Mouse (Mus musculus) neural tube, embryonic 12.5 days (tissue): ENCODE results near the gene Cnep1r1. TPM values are rescaled to one million over a fixed set of nuclear protein-coding genes. Genes with fewer than 3 reads are reported as not detected.

ENCODE experiments used
- ATAC-seq: fragments of 200-750 bp; cut with Nextera tagmentation; 2 replicates; pipeline ENCODE4 v1.8.0; 2017; ENCODE audit warnings: low read depth, mild to moderate bottlenecking, moderate TSS enrichment, moderate library complexity; ENCODE audit not compliant: low FRiP score
- H3K27ac ChIP-seq: fragments of 300-500 bp; sonication (generic); 2 replicates; pipeline ENCODE4 v1.5.1; 2016
- H3K27me3 ChIP-seq: fragments of 300-500 bp; sonication (generic); replicated peaks from 2 replicates; pipeline ENCODE4 v1.6.1; 2016; ENCODE audit warnings: mild to moderate bottlenecking
- H3K36me3 ChIP-seq: fragments of 300-500 bp; sonication (generic); 2 replicates; pipeline ENCODE4 v1.6.1; 2016; ENCODE audit warnings: mild to moderate bottlenecking
- H3K4me1 ChIP-seq: fragments of 300-500 bp; sonication (generic); 2 replicates; pipeline ENCODE4 v1.6.1; 2016
- H3K4me2 ChIP-seq: fragments of 300-500 bp; sonication (generic); replicated peaks from 2 replicates; pipeline ENCODE4 v1.6.1; 2016; ENCODE audit warnings: mild to moderate bottlenecking
- H3K4me3 ChIP-seq: fragments of 300-500 bp; sonication (generic); 2 replicates; pipeline ENCODE4 v1.5.1; 2016
- H3K9ac ChIP-seq: fragments of 300-500 bp; sonication (generic); 2 replicates; pipeline ENCODE4 v1.6.1; 2016; ENCODE audit warnings: mild to moderate bottlenecking
- H3K9me3 ChIP-seq: fragments of 300-500 bp; sonication (generic); 2 replicates; pipeline ENCODE4 v1.6.1; 2016; ENCODE audit warnings: mild to moderate bottlenecking
- WGBS: fragments of 180-500 bp; shearing (Covaris S2); methylation state at CpG from one replicate; pipeline ENCODE4 v1.1.7; 2016; 5-methylcytosine and 5-hydroxymethylcytosine counted together
- polyA plus RNA-seq: library from polyadenylated mRNA; unstranded; fragments of >200 nt; fragmentation: Nextera tagmentation; extraction: Ambion mirVana; gene quantifications from 2 replicates; pipeline ENCODE4 v1.2.1, GENCODE M21; 2016

Cnep1r1 gene
- polyA plus RNA-seq = 50.4 and 52.3 TPM in 2 replicates

DNA sequence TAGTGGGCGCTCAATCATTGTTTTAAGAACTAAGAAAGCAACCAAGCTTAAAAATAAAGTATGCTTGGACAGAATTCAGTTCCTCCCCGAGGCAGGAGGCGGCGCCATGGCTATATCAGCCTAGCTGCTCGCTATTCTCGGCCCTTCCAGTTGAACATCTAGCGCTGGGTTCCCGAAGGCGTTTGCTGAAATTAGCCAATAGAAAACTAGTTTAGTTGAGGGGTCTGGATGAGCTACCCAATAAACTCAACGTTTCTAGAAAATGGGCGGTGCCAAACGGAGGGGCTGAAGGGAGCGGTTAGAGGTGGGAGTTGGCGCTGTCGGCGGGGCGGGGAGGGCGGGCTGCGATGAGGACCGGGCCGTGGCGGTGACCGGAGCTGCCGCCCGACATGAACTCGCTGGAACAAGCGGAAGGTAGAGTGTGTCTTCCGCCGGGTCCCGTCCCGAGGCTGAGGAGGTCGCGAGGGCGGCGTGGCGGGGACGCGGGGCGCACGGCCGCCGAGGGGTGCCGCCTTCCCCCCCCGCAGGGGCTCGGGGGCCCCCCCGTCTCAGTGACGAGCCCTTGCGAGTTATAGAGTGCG is at the start of gene Cnep1r1:
Gene Cnep1r1 (plus strand): TSS at position 314 of the 581 bp plus-strand sequence.
- under 1% methylated on average over 48 of the region's 49 CpGs for WGBS
- H3K4me2 ChIP-seq = peak within 1 kb of the TSS; percentile 66
- H3K9ac ChIP-seq = peak within 1 kb of the TSS; percentile 78
- H3K4me1 ChIP-seq = peaks cover 6% of the 10 kb centered on the region; the same call in 1 of the 2 replicates
- no peaks in the 10 kb centered on the region for H3K9me3 ChIP-seq
- H3K4me3 ChIP-seq = peak within 1 kb of the TSS; percentile 93
- peak; percentile 99 for ATAC-seq
- no peaks in the 10 kb centered on the region for H3K27me3 ChIP-seq
- peak within 1 kb of the TSS; percentile 39; the same call in 1 of the 2 replicates for H3K27ac ChIP-seq
- peaks cover 18% of the 10 kb centered on the region for H3K36me3 ChIP-seq

DNA sequence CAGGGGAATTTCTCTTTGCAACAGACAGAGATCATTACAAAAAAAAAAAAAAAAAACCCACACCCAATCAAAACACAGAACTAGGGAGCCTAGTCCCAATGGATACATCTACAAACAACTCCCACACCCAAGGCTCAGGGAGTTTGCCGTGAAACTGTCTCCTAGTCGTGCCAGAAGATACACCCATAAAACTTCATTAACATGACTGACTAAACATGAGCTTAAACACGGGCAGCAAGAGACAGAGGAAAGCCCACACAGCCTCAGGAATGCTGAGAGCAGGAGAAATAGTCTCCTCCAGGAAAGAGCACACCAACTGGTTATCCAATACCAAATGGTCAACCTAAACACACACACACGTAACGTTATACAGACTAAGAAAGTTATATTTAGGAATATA is 36.4 kb upstream of the Cnep1r1 start:
- no peak overlapping the region for H3K4me3 ChIP-seq
- WGBS = 72% methylated on average over 5 of the region's 5 CpGs
- no peak overlapping the region for H3K4me2 ChIP-seq
- ATAC-seq = no peak
- no peaks in the 10 kb centered on the region for H3K4me1 ChIP-seq
- H3K9me3 ChIP-seq = no peaks in the 10 kb centered on the region
- no peaks in the 10 kb centered on the region for H3K36me3 ChIP-seq
- H3K9ac ChIP-seq = no peak overlapping the region
- no peaks in the 10 kb centered on the region for H3K27me3 ChIP-seq
- no peak overlapping the region for H3K27ac ChIP-seq

DNA sequence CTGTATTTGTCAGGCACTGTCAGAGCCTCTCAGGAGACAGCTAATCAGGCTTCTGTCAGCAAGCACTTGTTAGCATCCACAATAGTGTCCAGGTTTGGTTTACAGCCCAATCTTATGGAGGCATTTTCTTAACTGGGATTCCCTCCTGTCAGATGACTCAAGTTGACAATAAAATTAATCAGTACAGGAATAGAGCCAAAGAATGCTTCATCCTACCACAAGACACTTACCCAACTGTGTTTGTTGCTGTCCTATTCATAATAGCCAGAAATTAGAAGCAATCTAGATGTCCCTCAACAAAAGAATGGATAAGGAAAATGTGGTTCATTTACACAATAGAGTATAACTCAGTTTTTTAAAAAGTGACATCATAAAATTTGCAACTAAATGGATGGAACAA is 30.6 kb upstream of the Cnep1r1 start:
- Histone ChIP-seq H3K27ac (no peak overlapping the region), H3K4me3 (no peak overlapping the region), H3K4me2 (no peak overlapping the region), H3K27me3 (no peaks in the 10 kb centered on the region), H3K4me1 (no peaks in the 10 kb centered on the region), H3K9ac (no peak overlapping the region), H3K9me3 (no peaks in the 10 kb centered on the region), H3K36me3 (no peaks in the 10 kb centered on the region)
- ATAC-seq = no peak

DNA sequence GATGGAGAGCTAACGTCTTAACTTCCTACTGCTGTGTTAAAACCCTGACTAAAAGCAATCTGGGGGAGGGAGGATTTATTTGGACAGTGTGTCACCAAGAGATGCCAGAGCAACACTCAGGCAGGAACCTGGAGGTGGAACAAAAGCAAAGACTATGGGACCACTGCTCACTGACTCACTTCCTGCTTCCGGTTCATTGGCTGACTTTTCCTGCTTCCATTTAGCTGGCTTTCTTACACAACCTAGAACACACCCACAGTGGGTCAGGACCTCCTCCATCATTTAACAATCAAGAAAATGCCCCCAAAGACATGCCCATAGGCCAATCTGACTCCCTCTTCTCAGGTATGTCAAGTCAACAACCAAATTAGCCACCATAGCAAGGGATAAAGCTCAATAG is 26.9 kb upstream of the Cnep1r1 start:
- H3K4me3 ChIP-seq = no peak overlapping the region
- no peaks in the 10 kb centered on the region for H3K27me3 ChIP-seq
- ATAC-seq = no peak
- WGBS = 90% methylated on average over 2 of the region's 2 CpGs
- H3K36me3 ChIP-seq = no peaks in the 10 kb centered on the region
- H3K4me2 ChIP-seq = no peak overlapping the region
- no peaks in the 10 kb centered on the region for H3K4me1 ChIP-seq
- H3K27ac ChIP-seq = no peak overlapping the region
- no peak overlapping the region for H3K9ac ChIP-seq
- H3K9me3 ChIP-seq = no peaks in the 10 kb centered on the region

DNA sequence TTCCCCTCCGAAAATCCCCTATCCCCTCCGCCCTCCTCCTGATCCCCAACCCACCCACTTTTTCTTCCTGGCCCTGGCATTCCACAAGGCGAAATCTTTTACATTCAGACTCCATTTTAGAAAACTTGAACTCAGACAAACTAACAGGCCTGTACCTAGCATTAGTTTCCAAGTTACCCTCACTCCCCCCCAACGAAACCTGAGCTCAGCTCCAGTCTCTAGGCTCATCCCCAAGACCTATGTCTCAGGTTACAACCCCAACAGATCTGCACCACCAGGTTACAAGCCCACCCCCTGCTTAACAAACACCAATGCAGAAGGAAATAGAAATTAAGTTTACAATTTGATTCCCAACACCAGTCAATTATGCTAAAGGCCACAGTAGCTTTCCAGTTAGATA is 25.2 kb upstream of the Cnep1r1 start:
- H3K36me3 ChIP-seq = no peaks in the 10 kb centered on the region
- WGBS = 66% methylated on average over 4 of the region's 4 CpGs
- H3K27ac ChIP-seq = no peak overlapping the region
- no peak for ATAC-seq
- no peaks in the 10 kb centered on the region for H3K4me1 ChIP-seq
- H3K4me2 ChIP-seq = no peak overlapping the region
- no peaks in the 10 kb centered on the region for H3K27me3 ChIP-seq
- H3K4me3 ChIP-seq = no peak overlapping the region
- H3K9ac ChIP-seq = no peak overlapping the region
- no peaks in the 10 kb centered on the region for H3K9me3 ChIP-seq

DNA sequence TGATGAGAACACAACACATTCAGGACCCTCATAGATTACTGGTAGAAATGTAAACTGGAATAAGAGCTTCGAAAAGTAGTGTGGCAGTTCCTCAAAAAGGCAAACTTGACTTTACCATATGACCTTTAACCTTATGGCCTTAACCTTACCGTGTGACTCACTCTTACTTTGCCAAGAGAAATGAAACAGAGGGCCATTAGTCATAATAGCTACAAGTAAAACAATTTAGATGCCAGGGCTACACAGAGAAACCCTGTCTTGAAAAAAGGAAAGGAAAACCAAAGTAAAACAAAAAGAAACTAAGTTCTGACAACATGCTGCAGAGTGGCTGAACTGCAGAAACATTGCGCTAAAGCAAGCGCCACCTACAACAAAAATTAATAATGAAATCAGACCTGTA is 19.7 kb upstream of the Cnep1r1 start:
- H3K4me2 ChIP-seq = no peak overlapping the region
- H3K9ac ChIP-seq = no peak overlapping the region
- no peaks in the 10 kb centered on the region for H3K36me3 ChIP-seq
- WGBS = 85% methylated on average over 4 of the region's 4 CpGs
- H3K27ac ChIP-seq = no peak overlapping the region
- no peaks in the 10 kb centered on the region for H3K4me1 ChIP-seq
- no peak for ATAC-seq
- no peaks in the 10 kb centered on the region for H3K27me3 ChIP-seq
- no peak overlapping the region for H3K4me3 ChIP-seq
- no peaks in the 10 kb centered on the region for H3K9me3 ChIP-seq

DNA sequence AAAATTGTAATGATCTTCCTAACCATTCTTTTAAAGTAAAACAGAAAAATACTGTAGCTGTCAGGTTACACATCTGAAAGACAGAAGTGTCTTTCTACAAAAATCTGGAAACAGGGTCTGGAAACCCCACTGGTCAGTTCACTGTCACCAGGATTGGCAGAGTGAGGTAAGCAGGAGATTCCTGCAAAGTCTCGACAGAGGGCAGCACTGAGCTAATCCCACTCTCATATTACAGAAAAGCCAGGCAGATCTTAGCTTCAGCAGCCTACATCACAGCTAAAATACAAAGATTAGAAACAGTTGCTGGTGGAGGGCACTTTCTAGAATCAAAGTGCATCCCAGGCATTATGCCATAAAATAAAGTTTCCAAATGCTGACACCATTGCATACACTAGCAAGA is 19.0 kb upstream of the Cnep1r1 start:
- 0% methylated on average over 1 of the region's 1 CpGs for WGBS
- no peak for ATAC-seq
- H3K27ac ChIP-seq = no peak overlapping the region
- no peak overlapping the region for H3K9ac ChIP-seq
- H3K4me2 ChIP-seq = no peak overlapping the region
- H3K36me3 ChIP-seq = no peaks in the 10 kb centered on the region
- H3K27me3 ChIP-seq = no peaks in the 10 kb centered on the region
- H3K9me3 ChIP-seq = no peaks in the 10 kb centered on the region
- H3K4me3 ChIP-seq = no peak overlapping the region
- no peaks in the 10 kb centered on the region for H3K4me1 ChIP-seq

DNA sequence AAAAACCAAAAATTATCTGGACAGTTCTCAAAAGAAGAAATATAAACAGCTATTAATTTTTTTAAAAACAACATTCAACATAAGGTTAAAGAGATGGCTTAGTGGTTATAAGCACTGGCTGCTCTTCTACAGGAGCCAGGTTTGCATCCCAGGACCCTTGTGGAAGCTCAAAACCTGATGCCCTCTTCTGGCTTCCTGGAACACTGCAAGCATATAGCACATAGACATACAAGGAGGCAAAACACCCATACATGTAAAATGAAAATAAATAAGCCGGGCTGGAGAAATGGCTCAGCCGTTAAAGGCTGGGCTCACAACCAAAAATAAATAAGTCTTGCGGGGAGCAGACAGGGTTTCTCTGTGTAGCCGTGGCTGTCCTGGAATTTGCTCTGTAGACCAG is 9.3 kb upstream of the Cnep1r1 start:
- no peak overlapping the region for H3K4me2 ChIP-seq
- no peak for ATAC-seq
- H3K4me3 ChIP-seq = no peak overlapping the region
- H3K9me3 ChIP-seq = no peaks in the 10 kb centered on the region
- H3K4me1 ChIP-seq = no peaks in the 10 kb centered on the region
- no peak overlapping the region for H3K9ac ChIP-seq
- H3K27ac ChIP-seq = no peak overlapping the region
- H3K27me3 ChIP-seq = no peaks in the 10 kb centered on the region
- H3K36me3 ChIP-seq = no peaks in the 10 kb centered on the region
- 94% methylated on average over 4 of the region's 4 CpGs for WGBS

DNA sequence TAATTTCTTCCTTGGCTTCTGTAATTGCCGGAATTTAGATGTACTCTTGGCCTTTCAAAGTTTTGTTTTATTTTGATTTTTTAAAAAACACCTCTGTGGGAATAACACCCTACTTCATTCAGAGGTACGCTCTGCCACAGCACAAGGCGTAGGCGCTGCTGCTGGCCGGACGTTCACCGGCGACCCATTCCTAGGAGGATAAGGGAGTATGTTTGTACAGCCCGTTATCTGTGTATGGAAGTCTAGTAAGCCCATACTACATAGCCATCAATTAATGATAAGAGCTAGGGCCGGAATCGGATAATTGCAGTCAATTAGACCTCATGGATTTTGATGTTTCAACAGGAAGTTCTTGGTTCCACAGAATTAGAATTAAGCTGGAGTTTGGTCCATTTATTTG is 507 bp downstream of the Cnep1r1 start:
- 0 out of 2 replicates have a peak, but pooled peaks have one; percentile 60 for ATAC-seq
- no peaks in the 10 kb centered on the region for H3K27me3 ChIP-seq
- H3K4me2 ChIP-seq = peak overlapping the region; percentile 66
- no peak overlapping the region for H3K27ac ChIP-seq
- H3K4me3 ChIP-seq = peak overlapping the region; percentile 93
- no peaks in the 10 kb centered on the region for H3K9me3 ChIP-seq
- peak overlapping the region; percentile 78 for H3K9ac ChIP-seq
- peaks cover 6% of the 10 kb centered on the region; the same call in 1 of the 2 replicates for H3K4me1 ChIP-seq
- H3K36me3 ChIP-seq = peaks cover 19% of the 10 kb centered on the region
- WGBS = 2% methylated on average over 11 of the region's 11 CpGs

DNA sequence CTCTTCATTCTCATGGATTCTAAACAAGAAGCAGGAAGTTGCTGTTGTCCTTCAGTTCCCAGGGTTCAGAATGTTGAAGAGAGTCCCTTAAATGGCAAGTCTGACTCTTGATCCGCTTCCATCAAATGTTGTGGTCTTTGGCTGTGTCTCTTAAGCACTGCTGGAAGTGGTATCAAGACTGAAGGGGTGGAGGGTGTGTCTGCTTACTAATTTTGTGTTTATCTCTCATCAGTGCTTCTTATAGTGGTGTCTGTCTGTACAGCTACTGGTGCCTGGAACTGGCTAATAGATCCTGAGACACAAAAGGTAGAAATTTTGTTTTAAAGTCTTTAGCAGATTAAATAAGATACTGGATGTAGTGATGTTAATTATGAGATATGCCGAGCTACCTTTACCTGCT is 6.3 kb downstream of the Cnep1r1 start:
- H3K4me2 ChIP-seq = no peak overlapping the region
- no peak for ATAC-seq
- no peaks in the 10 kb centered on the region for H3K9me3 ChIP-seq
- H3K9ac ChIP-seq = no peak overlapping the region
- no peak overlapping the region for H3K27ac ChIP-seq
- H3K27me3 ChIP-seq = no peaks in the 10 kb centered on the region
- no peaks in the 10 kb centered on the region for H3K4me1 ChIP-seq
- peaks cover 45% of the 10 kb centered on the region for H3K36me3 ChIP-seq
- no peak overlapping the region for H3K4me3 ChIP-seq
- WGBS = 98% methylated on average over 2 of the region's 2 CpGs

DNA sequence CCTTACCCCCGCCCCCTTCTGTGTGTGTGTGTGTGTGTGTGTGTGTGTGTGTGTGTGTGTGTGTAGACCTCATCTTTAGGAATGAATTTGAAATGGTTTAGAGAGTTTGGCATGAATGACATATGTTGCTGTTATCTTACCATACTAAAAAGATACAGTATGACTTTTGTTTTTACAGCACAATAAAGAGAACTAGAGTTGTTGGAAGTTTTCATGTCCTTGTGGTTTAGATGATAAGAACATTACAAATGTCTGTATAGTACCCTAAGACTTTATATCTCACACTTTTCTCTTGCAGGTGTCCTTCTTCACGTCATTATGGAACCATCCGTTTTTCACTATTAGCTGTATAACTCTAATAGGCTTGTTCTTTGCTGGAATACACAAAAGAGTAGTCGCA is 10.8 kb downstream of the Cnep1r1 start:
- ATAC-seq = no peak
- H3K27me3 ChIP-seq = no peaks in the 10 kb centered on the region
- no peak overlapping the region for H3K4me2 ChIP-seq
- peaks cover 48% of the 10 kb centered on the region for H3K36me3 ChIP-seq
- H3K4me1 ChIP-seq = no peaks in the 10 kb centered on the region
- no peaks in the 10 kb centered on the region for H3K9me3 ChIP-seq
- H3K4me3 ChIP-seq = no peak overlapping the region
- no peak overlapping the region for H3K9ac ChIP-seq
- 90% methylated on average over 4 of the region's 4 CpGs for WGBS
- H3K27ac ChIP-seq = no peak overlapping the region

DNA sequence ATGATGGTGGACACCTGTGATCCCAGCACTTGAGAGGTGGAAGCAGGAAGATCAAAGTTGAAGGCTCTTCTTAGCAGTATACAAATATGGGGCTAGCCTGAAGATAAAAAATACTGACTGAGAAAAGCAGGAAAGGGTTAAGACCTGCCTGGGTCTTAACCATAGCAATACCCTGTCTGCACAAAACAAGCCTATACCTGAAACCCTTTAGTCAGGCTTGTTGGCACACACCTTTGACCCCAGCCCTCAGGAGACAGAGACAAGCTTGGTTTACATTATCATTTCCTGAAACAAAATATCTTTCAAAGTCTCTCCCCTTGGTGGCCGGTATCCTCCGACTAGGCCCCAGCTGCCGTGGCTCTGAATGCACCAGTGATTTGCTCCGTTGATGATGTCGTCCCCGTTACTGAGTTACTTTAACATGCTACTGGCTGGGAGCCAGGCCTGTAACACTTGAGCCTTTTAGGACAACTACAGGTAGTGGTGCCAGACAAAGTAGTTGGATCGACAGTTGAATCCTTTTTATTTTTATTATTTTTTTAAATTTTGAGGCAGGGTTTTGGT is 12.3 kb downstream of the Cnep1r1 start:
- no peak for ATAC-seq
- no peak overlapping the region for H3K4me2 ChIP-seq
- WGBS = 73% methylated on average over 7 of the region's 7 CpGs
- no peaks in the 10 kb centered on the region for H3K4me1 ChIP-seq
- H3K9me3 ChIP-seq = no peaks in the 10 kb centered on the region
- H3K27me3 ChIP-seq = no peaks in the 10 kb centered on the region
- no peak overlapping the region for H3K27ac ChIP-seq
- H3K4me3 ChIP-seq = no peak overlapping the region
- H3K36me3 ChIP-seq = peaks cover 54% of the 10 kb centered on the region
- no peak overlapping the region for H3K9ac ChIP-seq
